Mouse (Mus musculus) spleen, postnatal 36 days (tissue): ENCODE data around the gene Dnttip1.

Experiments
- DNase-seq, 2 experiments: peaks; one replicate each; pipeline ENCODE4 v3.0.0; 2022; ENCODE audit warnings: low spot score in 2 of 2, mixed read lengths in 1 of 2

Dnttip1 gene

DNA sequence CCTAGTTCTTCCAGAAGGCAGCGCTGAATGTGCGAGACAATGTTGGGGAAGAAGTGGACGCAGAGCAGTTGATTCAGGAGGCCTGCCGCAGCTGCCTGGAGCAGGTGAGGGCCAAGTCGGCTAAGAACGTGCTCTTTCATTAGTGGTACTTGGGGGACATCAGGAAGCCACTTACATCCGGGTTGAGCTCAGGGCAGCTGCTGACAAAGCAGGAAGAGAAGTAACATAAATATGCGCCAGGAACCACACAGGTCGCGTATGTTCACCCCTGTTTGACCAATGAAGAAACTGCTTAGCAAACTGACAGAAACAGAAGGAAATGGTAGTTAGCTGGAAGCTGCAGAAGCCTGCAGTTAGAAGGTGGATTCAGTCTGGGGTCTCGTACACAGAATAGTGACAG, 8.3 kb downstream of the Dnttip1 start:
- no peak for DNase-seq

DNA sequence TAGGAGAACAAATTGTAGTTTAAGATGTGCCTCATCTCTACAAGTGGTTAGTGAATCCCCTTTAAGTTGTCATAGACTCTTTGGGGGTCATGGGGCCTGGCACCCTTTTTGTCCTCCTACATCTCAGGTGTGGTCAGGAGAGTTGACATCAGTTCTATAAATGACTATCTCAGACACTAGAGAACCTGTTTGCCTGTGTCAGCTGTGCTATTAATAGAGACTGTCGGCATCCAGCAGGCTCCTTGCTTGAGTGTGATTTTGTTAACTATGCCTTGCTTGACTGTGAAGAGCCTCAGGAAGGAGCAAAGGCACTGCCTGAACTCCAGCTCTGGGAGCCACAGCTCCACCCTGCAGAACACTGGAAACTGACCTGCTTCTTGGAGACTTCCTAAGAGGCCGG, 9.0 kb downstream of the Dnttip1 start:
- no peak for DNase-seq

DNA sequence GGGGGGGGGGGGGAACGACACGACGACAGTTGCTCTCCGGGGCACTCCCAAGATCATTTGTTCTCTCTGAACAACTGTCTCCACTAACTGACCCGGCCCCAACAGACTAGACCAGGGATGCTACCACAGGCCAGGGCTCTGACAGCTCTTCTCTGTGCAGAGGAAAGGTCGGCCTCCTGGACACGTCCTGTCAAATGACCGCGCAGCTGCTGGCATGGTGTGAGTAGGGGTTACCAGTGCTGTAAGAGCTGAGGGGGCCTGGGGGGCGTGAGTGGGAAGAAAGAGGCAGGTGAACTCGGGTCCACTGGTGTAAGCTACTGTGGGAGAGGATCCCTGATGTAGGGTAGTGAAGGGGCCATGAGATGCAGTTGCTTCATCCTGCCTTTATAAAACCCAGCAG, 12.1 kb downstream of the Dnttip1 start:
- no peak for DNase-seq

DNA sequence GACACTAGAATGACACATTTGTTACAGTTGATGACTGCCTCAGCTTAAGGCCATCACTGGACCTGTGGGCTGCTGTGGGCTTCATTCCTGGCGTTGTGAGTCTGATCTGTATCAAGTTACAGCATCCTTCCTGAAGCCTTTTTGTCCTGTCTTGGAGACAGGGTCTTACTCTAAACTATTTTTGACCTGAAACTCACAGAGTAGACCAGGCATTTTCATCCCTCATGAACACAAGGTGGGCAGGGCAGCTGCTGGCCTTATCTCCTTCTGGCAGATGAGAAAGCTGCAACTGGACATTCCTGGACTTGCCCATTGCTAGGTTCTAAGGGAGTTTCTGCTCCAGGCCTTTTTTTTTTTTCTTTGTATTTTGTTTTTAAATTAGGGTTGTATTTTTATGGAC, 12.9 kb downstream of the Dnttip1 start:
- peak; percentile 33 to 65 for DNase-seq

DNA sequence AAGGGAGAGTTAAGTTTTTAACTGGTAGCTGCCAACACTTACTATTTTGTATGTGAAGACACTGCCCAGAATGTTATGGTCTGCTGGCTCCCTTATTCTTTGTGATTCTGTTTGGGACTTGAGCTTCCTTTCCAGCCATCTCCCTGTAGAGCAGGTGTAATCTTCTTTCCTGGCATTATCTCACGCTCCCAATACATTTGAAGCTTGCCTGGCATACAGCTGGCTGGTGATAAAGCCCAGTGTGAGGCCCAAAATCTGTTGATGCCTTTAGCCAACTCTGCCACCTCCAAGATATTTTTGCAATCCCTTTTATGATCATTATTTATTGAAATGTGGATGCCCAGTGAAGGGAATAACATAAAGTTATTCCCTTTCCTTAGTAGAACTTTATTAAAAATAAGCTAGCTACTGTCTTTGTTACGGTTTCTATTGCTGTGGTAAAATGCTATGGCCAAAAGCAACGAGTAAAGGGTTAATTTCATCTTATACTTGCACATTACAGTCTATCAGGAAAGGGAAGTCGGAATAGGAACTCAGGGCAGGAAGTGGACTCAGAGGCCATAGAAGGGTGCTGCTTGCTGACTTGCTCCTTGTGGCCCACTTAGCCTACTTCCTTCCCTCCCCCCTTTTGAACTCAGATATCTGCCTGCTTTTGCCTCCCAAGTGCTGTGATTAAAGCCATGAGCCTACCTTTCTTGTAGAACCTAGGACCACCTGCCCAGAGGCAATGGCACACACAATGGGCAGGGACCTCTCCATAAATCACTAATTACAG, 14.5 kb downstream of the Dnttip1 start:
- DNase-seq, result peak; percentile 40 to 71

DNA sequence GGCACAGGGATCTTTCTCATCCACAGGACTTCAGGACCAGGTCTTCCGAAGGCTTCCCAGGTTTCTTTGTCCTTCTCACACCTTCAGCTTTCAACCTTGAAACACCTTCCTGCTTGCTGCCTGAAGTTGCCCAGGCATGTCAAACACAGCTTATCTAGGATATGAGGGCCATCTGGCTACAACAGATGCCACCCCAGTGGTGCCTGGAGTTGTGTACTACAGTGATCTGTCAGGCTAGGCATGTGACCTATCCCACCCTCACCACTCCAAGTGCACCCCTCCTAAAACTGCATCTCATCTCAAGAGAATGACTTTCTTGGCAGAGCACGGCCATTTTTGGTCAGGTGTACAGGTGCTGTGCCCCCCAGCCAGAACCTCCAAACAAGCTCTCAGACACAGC, 15.7 kb downstream of the Dnttip1 start:
- peak; percentile 52 to 70 for DNase-seq

DNA sequence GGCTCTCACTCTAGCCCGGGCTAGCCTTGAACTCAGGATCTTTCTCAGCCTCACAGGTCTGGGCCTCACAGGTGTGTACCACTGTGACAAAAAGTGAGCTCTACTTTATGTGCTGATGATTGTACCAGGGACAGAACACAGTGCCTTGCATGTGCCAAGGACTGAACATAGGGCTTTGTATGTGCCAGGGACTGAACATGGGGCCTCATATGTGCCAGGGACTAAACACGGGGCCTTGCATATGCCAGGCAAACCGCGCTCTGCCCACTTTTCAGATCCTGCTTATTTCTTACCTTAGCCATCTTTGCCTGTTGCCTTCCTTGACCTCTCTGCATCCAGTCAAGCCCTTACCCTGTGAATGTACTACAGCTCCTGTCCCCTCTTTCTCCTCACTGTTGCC, 16.2 kb downstream of the Dnttip1 start:
- DNase-seq, result no peak

DNA sequence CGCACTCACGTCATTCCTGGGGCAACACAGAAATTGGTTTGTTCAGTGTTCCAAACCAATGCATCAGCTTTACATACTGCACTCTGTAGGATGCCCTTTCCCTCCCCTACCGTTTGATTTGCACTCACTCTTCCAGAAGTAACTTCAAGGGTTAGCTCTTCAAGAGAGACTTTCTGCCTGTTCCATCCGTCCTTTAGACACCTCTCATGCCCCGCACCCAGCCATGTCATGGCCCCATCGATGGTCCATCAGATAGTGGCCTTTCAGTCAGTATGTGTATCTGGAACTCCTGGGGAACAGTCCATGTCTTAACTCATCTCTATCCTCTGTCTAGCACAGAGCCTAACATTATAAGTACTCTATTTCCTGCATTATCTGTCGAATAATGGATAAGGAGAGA, 16.8 kb downstream of the Dnttip1 start:
- no peak for DNase-seq

DNA sequence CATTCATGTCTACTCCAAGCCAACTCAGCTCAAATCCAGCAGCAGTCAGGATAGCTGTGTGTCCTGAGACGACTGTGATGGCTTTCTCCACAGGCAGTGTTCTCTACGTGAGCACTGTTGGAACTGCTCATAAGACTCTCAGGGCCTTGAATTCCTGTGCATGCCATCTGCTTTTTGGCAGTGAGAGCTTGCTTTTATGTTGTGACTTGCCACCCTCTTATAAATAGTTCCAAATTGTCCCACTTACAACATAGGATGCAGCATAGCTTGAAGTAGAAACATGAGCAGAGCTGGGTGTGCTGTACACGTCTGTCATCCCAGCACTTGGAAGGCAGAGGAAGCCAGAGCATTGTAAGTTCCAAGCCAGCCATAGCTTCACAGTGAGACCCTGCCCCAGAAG, 20.1 kb downstream of the Dnttip1 start:
- no peak for DNase-seq

DNA sequence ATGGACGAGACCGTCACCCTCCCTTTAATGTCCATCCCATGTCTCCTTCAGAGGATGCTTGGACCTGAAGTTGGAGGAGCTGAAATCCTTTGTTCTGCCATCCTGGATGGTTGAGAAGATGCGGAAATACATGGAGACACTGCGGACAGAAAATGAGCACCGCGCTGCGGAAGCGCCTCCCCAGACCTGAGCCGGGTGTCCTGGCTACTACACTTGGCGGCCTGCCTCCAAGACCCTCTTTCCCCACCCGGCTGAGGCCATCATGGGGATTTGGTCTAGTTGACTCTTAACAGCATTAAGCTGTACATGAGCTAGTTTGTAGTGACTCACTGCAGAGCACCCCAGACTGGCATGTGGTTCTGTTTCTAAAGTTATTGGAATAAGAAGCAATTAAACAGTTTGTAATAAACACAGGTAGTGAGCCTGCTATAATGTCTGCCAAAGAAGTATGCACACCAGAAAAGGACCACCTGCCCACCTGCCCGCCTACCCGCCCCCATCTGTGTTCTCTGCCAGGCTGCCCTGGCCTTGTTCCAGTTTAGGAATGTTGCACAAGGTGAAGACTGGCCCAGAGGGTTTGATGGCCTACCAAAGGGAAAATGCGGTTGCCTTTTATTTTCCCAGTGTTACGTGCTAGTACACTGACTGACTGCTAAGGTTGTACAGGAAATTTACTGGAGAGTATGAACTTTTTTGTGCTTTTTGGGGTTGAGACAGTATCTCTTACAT, 22.2 kb downstream of the Dnttip1 start:
- DNase-seq, result no peak

DNA sequence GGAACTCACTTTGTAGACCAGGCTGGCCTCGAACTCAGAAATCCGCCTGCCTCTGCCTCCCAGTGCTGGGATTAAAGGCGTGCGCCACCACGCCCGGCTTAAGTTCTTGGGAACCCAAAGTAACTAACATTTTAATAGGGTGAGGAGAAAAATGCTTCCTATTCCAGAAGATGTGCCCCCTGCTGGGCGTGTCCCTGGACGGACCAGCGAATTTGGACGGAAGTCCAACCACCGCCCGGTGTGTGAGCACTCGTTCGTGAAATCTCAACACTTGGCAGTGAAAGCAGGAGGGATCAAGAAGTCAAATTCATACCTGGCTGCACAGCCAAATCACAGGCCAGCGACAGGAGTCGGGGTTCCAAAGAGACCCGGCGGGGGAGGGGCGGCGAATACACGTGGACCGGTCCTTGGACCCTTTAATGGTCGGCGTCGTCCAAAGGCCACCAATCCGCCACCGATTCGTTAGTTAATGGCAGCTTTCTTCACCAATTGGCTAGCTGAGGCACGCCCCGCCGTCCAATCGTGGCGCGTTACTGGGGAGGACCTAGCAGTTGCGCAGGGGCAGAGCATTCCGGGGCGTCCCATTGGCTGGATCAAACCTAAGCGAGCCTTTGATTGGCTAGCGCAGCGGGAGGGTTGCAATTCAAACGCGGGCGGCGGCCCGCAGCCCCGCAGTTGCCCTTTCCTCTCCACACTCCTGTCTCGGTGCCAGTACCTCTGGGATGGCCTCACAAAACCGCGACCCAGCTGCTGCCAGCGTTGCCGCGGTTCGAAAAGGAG, 23.7 kb downstream of the Dnttip1 start, which contains the start of gene Ube2c:
Ube2c (plus strand) TSS at position 641 of the 780 bp plus-strand sequence.
- peak; percentile 98 for DNase-seq

DNA sequence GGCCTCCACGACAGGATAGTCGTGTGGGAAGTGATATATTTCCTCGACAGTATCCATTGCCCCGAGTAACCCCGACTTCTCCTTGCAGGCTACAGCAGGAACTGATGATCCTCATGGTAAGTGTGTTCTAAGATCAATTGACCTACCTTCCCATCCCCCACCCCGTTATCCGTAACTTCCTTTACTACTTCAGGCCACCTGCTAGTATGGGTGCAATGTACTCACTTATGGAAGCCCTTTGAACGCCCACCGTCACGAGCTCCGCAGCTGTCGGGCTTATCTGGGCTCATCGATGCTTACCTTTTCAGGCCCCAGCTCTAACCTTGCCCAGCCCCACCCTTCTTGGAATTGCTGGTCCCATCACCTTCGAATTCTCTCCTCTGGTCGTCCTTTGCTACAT, 24.5 kb downstream of the Dnttip1 start:
- DNase-seq, result no peak

DNA sequence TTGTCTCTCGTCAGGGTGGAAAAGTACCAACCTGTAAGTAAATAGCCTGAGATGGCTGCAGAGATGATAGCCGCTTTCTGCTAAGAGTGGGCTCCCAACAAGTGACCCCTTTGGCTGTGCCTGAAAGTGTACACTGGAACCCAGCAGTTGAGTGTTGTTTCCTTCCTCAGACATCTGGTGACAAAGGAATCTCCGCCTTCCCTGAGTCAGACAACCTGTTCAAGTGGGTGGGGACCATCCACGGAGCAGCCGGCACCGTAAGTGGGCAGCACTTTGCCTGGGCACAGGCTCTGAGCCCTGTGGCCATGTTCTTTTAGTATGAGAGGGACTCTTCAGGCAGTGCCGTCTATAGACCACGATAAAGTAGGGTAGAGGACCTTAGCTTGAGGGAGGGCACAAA, 25.3 kb downstream of the Dnttip1 start:
- no peak for DNase-seq

DNA sequence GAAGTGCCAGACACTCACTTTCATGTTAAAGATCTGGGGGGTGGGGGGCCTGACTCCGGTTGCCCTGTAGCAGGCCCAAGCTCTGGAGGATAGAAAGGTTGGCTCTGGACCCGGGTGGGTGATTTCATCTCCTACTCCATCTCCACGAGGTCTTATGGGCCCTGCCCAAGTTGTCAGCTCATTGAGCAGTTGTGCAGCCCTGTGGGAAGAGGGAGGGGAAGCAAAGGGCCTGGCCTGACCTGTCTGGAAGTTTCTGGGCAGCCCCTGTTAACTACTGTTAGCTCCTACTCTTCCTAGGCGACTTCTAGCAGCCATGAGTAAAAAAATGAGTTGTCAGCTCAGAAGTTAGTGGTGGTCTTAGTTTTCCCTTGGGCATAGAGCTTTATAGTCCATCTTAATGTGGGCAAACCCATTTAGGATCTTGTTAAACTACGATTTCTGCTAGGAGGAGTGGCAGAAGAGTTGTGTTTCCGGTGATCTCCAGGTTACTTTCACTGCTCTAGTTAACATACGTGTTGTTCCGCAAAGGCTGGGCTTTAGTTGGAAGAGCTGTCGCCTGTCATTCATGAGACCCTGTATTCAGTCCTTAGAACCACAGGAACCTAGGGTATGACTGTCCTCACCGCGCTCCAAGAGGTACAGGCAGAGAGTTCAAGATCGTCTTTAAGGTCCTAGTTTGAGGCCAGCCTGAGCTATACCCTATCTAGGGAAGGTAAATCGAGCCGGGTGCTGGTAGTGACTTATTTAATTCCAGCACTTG, 27.6 kb downstream of the Dnttip1 start:
- DNase-seq, result no peak

DNA sequence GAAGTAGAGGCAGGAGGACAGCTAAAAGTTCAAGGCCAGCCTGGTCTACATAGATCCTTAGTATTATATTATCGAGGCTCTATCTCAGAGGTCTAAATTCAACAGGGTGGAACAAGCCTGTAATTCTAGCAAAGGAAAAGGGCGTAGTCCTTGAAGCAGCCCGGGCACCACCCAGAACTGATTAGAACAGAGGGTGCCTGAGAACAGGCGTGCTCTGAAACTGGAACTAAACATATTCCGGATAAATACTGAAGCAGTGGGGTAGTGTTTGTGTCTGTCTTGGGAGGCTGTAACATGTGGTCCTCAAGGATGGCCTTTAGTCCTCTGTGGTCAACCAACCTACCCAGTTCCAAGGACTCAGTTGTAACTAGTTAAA, 28.2 kb downstream of the Dnttip1 start:
- no peak for DNase-seq

DNA sequence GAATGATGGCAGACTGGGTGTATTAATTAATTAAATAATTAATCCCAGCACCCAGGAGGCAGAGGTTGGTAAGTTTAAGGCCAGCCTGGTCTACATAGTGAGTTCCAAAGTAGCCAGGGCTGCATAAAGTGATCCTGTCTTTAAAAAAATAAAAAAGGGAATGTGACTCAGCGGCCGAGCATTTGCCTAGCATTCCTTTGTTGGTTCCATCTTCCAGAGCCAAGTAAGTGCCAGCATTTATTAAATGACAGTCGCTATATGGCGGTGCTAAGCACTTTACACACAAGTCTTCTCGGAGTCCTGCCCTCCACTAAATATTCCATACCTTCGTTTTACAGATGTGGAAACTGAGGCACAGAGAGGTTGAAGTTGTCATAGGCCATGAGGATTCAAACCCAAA, 30.3 kb downstream of the Dnttip1 start:
- no peak for DNase-seq

DNA sequence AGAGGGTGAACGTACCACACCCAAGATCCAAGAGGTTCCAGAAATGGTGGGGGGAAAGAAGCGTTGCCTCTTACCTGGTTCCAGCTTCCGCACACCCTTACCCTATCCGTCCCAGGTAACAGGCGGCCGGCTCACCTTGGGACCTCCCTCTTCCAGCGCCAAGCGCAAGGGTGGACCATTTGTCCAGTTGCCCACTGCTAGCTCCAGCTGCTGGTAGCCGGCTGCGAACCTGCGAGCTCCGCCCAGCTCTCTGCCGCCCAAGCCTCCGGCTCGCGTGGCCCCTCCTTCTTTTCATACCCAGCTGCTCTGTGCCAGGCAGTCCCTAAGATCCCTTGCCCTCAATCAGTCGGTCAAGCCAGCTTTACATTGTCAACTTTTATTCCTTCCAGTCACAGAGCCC, 31.0 kb downstream of the Dnttip1 start:
- no peak for DNase-seq

DNA sequence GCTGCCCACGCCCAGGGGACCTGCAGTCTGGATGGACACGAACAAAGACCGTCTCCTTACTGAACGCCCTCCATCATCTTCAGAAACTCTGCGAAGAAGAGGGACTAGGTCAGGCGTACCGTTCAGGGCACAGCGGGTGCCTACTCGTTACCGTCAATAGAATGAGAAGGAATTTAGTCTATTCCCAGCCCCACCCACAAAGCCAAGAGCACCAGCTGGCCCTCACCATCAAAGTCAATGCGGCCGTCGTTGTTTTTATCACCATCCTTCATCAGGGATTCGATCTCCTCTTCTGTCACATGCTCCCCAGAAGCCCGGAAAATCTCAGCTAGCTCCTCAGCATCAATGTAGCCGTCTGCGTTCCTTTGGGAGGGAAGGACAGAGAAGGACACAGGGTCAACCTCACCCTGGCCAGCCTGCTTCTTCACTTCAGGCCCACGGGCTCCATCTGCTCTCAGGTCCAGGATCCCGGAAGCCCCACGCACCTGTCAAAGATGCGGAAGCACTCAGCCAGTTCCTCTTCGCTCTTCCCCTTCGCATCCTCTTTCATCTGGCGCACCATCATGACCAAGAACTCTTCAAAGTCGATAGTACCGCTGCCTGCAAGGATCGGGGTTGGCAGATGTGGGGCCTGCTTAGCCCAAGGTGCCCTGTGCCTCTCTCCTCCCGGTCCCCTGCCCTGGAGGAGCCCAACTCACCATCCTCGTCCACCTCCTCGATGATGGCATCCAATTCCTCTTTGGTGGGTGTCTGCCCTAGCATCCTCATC, 31.6 kb downstream of the Dnttip1 start:
- no peak for DNase-seq

DNA sequence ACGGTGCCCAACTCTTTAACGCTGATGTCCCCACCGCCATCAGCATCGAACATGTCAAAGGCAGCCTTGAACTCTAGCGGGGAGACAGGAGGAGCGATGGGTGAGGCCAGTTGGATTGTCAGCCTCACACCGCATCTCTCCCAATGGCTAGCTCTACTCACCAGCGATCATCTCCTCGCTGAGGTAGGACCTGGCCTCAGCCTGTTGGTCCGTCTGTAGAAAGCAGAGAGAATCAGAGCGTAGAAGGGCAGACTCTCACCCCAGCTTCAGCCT, 32.2 kb downstream of the Dnttip1 start:
- no peak for DNase-seq

DNA sequence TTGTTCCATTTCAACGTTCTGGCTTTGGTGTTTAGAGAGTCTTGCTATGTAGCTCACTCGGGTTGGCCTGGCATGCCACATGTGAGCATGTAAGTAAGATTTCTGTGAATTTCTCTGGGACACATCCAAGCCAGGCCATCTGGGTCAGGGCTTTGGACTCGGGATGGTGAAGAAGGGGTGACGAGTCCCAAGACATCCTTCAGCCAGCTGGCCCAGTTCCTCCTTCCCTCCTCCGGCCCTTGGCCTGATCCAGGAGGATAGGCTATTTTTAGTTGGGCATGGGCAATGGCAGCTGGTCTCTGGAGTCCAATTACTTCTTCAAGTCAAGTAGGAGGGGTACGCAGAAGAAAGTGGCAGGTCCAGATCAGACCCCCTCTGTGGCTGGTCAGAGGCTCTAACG, 33.0 kb downstream of the Dnttip1 start:
- no peak for DNase-seq

DNA sequence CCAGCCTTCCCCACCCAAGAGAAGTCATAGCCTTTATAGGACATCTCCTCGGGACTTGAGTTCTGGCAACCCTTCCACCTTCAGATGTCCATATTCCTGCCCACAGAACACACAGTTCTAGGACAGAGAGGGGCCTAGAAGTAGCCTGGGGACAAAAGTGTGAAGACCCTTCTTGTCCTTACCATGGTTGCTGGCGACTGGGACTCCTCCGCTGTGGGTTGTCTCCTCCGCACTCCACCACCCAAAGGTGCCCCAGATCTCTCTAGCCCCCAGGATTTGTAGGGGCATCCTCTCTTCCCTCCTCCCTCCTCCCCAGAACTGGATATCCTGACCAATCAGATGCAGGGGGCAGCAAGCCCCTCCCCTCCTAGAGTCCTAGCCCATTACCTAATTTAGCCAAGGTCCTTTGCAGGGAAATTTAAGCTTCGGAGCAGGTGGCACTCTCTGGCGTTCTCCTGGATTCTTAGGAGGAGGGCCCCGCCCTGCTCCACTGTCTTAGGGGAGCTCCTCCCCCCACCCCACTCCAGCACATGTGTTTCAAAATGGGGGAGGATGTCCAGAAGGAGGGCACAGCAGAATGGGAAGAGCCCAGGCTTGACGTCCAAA, 33.8 kb downstream of the Dnttip1 start, which contains the start of gene Tnnc2:
Tnnc2 (minus strand) TSS at position 487 of the 606 bp plus-strand sequence.
- DNase-seq, result no peak
